8 mouse cellular contexts compared by ENCODE assay signal in genomic region chr3:86999415-86999740, GRCm38 (mm10). TPM values are rescaled to one million over a fixed set of nuclear protein-coding genes. Genes with fewer than 3 reads are reported as not detected.
A peak's percentile ranks its signal among the peaks of the same experiment; 100 is the strongest.
DNase-seq lines count a peak whose midpoint lies in the region; ATAC-seq lines count a peak whose summit lies in the region.

Gene Cd1d1, minus strand, starts transcription at chr3:86999441.

- ATAC-seq in heart, embryonic 13.5 days (ENCODE audit: extremely low read depth, insufficient number of reproducible peaks, low FRiP score, low TSS enrichment) = no peak
- ATAC-seq in granulocyte monocyte progenitor cell, adult 5-6 weeks (replicated peaks; ENCODE audit: poor library complexity, severe bottlenecking) = no peak
- ATAC-seq in liver, embryonic 16.5 days (ENCODE audit: low read depth) = no peak
- ATAC-seq in erythroid progenitor cell, adult 5-6 weeks (replicated peaks; ENCODE audit: low FRiP score, poor library complexity, severe bottlenecking) = no peak

- peak within 1 kb of the TSS; percentile 94 for H3K27ac ChIP-seq in heart, embryonic 13.5 days (replicated peaks)
- peak within 1 kb of the TSS; percentile 36 for H3K27ac ChIP-seq in liver, embryonic 16.5 days (ENCODE audit: low read length)

- no peaks in the 10 kb centered on the region for H3K27me3 ChIP-seq in heart, embryonic 13.5 days (replicated peaks)
- no peaks in the 10 kb centered on the region for H3K27me3 ChIP-seq in liver, embryonic 16.5 days (ENCODE audit: control insufficient read depth, insufficient read depth, low read depth, low read length)

- 38% methylated on average over 8 of the region's 8 CpGs for WGBS in heart, embryonic 13.5 days
- WGBS in liver, embryonic 16.5 days (ENCODE audit: insufficient replicate concordance) = 15% methylated on average over 8 of the region's 8 CpGs

- no peaks in the 10 kb centered on the region for H3K9me3 ChIP-seq in heart, embryonic 13.5 days
- no peaks in the 10 kb centered on the region for H3K9me3 ChIP-seq in liver, embryonic 16.5 days (replicated peaks; ENCODE audit: control insufficient read depth, low read length)

- no peaks in the 10 kb centered on the region for H3K36me3 ChIP-seq in heart, embryonic 13.5 days
- no peaks in the 10 kb centered on the region for H3K36me3 ChIP-seq in liver, embryonic 16.5 days (ENCODE audit: control insufficient read depth, insufficient read depth)

- peak within 1 kb of the TSS; percentile 88 for H3K9ac ChIP-seq in heart, embryonic 13.5 days
- H3K9ac ChIP-seq in liver, embryonic 16.5 days (ENCODE audit: low read depth, low read length) = peak within 1 kb of the TSS; percentile 19

- H3K4me3 ChIP-seq in heart, embryonic 13.5 days = peak within 1 kb of the TSS; percentile 66
- peak within 1 kb of the TSS; percentile 52 for H3K4me3 ChIP-seq in liver, embryonic 16.5 days (ENCODE audit: low read depth, low read length)

- peak within 1 kb of the TSS; percentile 69 for H3K4me2 ChIP-seq in heart, embryonic 13.5 days
- peak within 1 kb of the TSS; percentile 69 for H3K4me2 ChIP-seq in liver, embryonic 16.5 days (ENCODE audit: low read depth, low read length)

- DNase-seq in heart, adult 18-20 months = no peak
- no peak for DNase-seq in adrenal gland, adult 2 months
- DNase-seq in cerebellum, adult 8-10 months = no peak
- no peak for DNase-seq in layer of hippocampus, postnatal 25 days (ENCODE audit: extremely low spot score in 1 of 2, low spot score in 1 of 2)

- H3K4me1 ChIP-seq in heart, embryonic 13.5 days = peaks cover 29% of the 10 kb centered on the region
- H3K4me1 ChIP-seq in liver, embryonic 16.5 days (ENCODE audit: control insufficient read depth, low read depth, low read length) = peaks cover 4% of the 10 kb centered on the region

RNA-seq across cellular contexts. Expression of gene Cd1d1, which starts in this region (rescaled TPM):
- 53.0 and 56.4 TPM in 2 replicates for polyA plus RNA-seq in heart, embryonic 13.5 days (2015; fragmentation: Nextera tagmentation; extraction: Ambion mirVana)
- total RNA-seq in heart, adult 18-20 months (2021) = 1 to 10 TPM; 4.5 to 6.6 TPM
- 100 to 1,000 TPM in 1 of 2 experiments, 10 to 100 TPM in 1; 76.1 to 352 TPM for total RNA-seq in adrenal gland, adult 2 months (2021)
- polyA plus RNA-seq in adrenal gland, adult 2 months (2012; rRNA removed) = 167 and 252 TPM in 2 replicates
- 25.6 and 38.4 TPM in 2 replicates for total RNA-seq in granulocyte monocyte progenitor cell, adult 5-6 weeks (2014; fragmentation: Nextera tagmentation)
- total RNA-seq in granulocyte monocyte progenitor cell, adult 5-6 weeks (2017) = 18.6 and 18.7 TPM in 2 replicates
- 7.3 and 8.0 TPM in 2 replicates for polyA plus RNA-seq in liver, embryonic 16.5 days (2015; fragmentation: Nextera tagmentation; extraction: Ambion mirVana)
- total RNA-seq in layer of hippocampus, postnatal 25 days (2021) = 1 to 10 TPM; 2.0 to 2.1 TPM
- 10.5 and 25.2 TPM in 2 replicates for total RNA-seq in erythroid progenitor cell, adult 5-6 weeks (2015; ENCODE audit: low replicate concordance)
- 5.9 and 9.6 TPM in 2 replicates for total RNA-seq in erythroid progenitor cell, adult 5-6 weeks (2017; ENCODE audit: low replicate concordance)
